ENCODE assay signal across 8 mouse cellular contexts in the genomic region with DNA sequence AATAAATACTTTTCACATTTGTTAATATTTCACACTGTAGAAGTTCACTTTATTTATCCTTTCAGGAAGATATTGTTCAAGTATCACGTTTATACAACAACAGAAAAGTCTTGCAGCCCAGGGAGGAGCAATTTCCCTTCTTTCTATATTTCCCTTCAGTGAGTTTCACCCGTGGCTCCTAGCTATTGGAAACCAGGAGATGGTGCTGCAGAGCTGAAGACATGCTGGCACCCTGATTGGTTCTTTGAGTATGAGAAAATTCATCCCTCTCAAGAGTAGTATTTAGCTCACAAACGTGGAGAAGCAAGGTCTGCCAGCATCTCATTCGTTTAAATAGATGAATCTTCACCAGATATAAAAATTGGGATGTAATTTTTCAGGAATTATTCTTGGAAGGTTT.
A peak's percentile ranks its signal among the peaks of the same experiment; 100 is the strongest.
DNase-seq lines count a peak whose midpoint lies in the region; ATAC-seq lines count a peak whose summit lies in the region.

No protein-coding gene starts in this region.

- peak; percentile 21 for DNase-seq in kidney, adult 18-20 months
- DNase-seq in CD4-positive, CD25-positive, alpha-beta regulatory T cell, adult 2 months (ENCODE audit: low read depth, low spot score), result peak; percentile 67
- peak; percentile 23 for DNase-seq in adrenal gland, adult 2 months
- peak; percentile 54 for DNase-seq in lung, postnatal 14 days

- no peaks in the 10 kb centered on the region for H3K9me3 ChIP-seq in kidney, embryonic 14.5 days (ENCODE audit: control insufficient read depth, low read length)
- H3K9me3 ChIP-seq in neural tube, embryonic 15.5 days (replicated peaks), result no peaks in the 10 kb centered on the region
- no peaks in the 10 kb centered on the region for H3K9me3 ChIP-seq in intestine, embryonic 15.5 days

- no peak overlapping the region for H3K9ac ChIP-seq in kidney, embryonic 14.5 days (ENCODE audit: low read depth, low read length)
- H3K9ac ChIP-seq in neural tube, embryonic 15.5 days (replicated peaks), result no peak overlapping the region
- H3K9ac ChIP-seq in intestine, embryonic 15.5 days, result no peak overlapping the region

- no peaks in the 10 kb centered on the region for H3K27me3 ChIP-seq in kidney, embryonic 14.5 days (ENCODE audit: control insufficient read depth, insufficient read depth, low read length)
- no peaks in the 10 kb centered on the region for H3K27me3 ChIP-seq in neural tube, embryonic 15.5 days (replicated peaks)
- H3K27me3 ChIP-seq in intestine, embryonic 15.5 days (replicated peaks), result no peaks in the 10 kb centered on the region

- no peak overlapping the region for H3K4me2 ChIP-seq in kidney, embryonic 14.5 days (replicated peaks; ENCODE audit: low read depth, low read length)
- H3K4me2 ChIP-seq in neural tube, embryonic 15.5 days, result no peak overlapping the region
- no peak overlapping the region for H3K4me2 ChIP-seq in intestine, embryonic 15.5 days (replicated peaks)

- 33% methylated on average over 4 of the region's 4 CpGs for WGBS in kidney, embryonic 14.5 days
- 30% methylated on average over 4 of the region's 4 CpGs for WGBS in neural tube, embryonic 15.5 days
- 26% methylated on average over 4 of the region's 4 CpGs for WGBS in intestine, embryonic 15.5 days

- no peak overlapping the region for H3K27ac ChIP-seq in kidney, embryonic 14.5 days (ENCODE audit: low read depth, low read length)
- H3K27ac ChIP-seq in neural tube, embryonic 15.5 days (replicated peaks), result no peak overlapping the region
- H3K27ac ChIP-seq in intestine, embryonic 15.5 days, result no peak overlapping the region

- no peak for ATAC-seq in kidney, embryonic 14.5 days (ENCODE audit: low FRiP score, low TSS enrichment)
- peak; percentile 49 to 64; a peak in 2 of 4 replicates for ATAC-seq in hematopoietic stem cell, adult 5-6 weeks (replicated peaks in 1 of 2; ENCODE audit: insufficient read depth in 1 of 2, low FRiP score in 2 of 2, low TSS enrichment in 1 of 2, low read depth in 1 of 2, poor library complexity in 2 of 2, severe bottlenecking in 2 of 2)
- no peak for ATAC-seq in neural tube, embryonic 15.5 days (ENCODE audit: low FRiP score)
- no peak for ATAC-seq in intestine, embryonic 15.5 days

- H3K36me3 ChIP-seq in kidney, embryonic 14.5 days (ENCODE audit: control insufficient read depth, insufficient read depth, low read length), result no peaks in the 10 kb centered on the region
- H3K36me3 ChIP-seq in neural tube, embryonic 15.5 days, result no peaks in the 10 kb centered on the region
- no peaks in the 10 kb centered on the region for H3K36me3 ChIP-seq in intestine, embryonic 15.5 days

- H3K4me3 ChIP-seq in kidney, embryonic 14.5 days (ENCODE audit: low read length), result no peak overlapping the region
- no peak overlapping the region for H3K4me3 ChIP-seq in neural tube, embryonic 15.5 days (replicated peaks)
- no peak overlapping the region for H3K4me3 ChIP-seq in intestine, embryonic 15.5 days (replicated peaks)

- no peaks in the 10 kb centered on the region for H3K4me1 ChIP-seq in kidney, embryonic 14.5 days (ENCODE audit: control insufficient read depth, insufficient read depth, low read length)
- H3K4me1 ChIP-seq in neural tube, embryonic 15.5 days, result no peaks in the 10 kb centered on the region
- no peaks in the 10 kb centered on the region for H3K4me1 ChIP-seq in intestine, embryonic 15.5 days (replicated peaks)

Comparison
In these comparisons a context has a peak if more than half of its experiments do, and no peak if none do; other contexts are left out.
1. ATAC-seq: peak in hematopoietic stem cell, adult 5-6 weeks (2 of 2); none in kidney, embryonic 14.5 days (single experiment), neural tube, embryonic 15.5 days (single experiment) and intestine, embryonic 15.5 days (single experiment).
2. Peak in every context shown above with its lines, with median percentiles within 50 percentile points of each other: DNase-seq.